Mouse (Mus musculus) duodenum, adult 2 months (tissue): ENCODE measurements around the gene Rbm4. TPM values are rescaled to one million over a fixed set of nuclear protein-coding genes. Genes with fewer than 3 reads are reported as not detected.

Source experiments
- polyA plus RNA-seq: library from polyadenylated mRNA; depleted of rRNA; stranded (reverse); fragments of >200 nt; gene quantifications from 2 replicates; pipeline ENCODE4 v1.2.3, GENCODE M21; 2012; ENCODE audit warnings: low replicate concordance; rRNA removed

Rbm4 gene
- 14.1 and 19.8 TPM in 2 replicates for polyA plus RNA-seq

GRCm38 (mm10) chr19:4793831-4794422 lies at the start of gene Rbm4:
Gene Rbm4 (minus strand): TSS chr19:4793901.

DNA sequence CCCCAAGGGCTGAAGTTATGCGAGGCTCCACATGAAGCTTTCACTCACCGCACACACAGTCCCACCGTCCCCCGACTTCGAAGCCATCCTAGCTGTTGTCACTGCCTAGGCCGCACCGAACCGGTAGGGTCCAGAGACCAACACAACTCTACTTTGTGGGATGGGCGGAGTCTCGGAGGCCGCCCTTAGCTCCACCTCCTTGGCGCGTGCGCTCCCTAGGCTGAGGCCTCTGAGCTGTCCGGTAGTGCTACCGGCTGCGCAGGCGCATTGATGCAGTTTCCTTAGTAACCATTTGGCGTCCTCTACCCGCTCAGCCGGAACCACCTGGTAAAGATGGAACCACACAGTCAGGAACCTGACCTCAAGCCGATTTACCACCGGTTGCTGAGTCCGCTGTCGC lies 45.4 kb upstream of the Rbm4 start, which contains the start of the genes Ccs and Ccdc87:
Gene Ccs (minus strand): TSS at position 184 of the 400 bp plus-strand sequence.
Gene Ccdc87 (plus strand): TSS at position 218 of the 400 bp plus-strand sequence.

GRCm38 (mm10) chr19:4811063-4811908 lies 17.6 kb upstream of the Rbm4 start, which contains the start of the genes Gm21992 and Rbm14:
Gene Gm21992 (minus strand): TSS chr19:4811612.
Gene Rbm14 (minus strand): TSS chr19:4811634.

GRCm38 (mm10) chr19:4756193-4756911 lies 37.3 kb downstream of the Rbm4 start, which contains the start of gene Rbm4b:
Gene Rbm4b (plus strand): TSS chr19:4756497.

Other genes starting within 250 kb of the Rbm4 start
- gene Lrfn4, start 178.2 kb downstream of the Rbm4 start, polyA plus RNA-seq = 16.3 and 25.3 TPM in 2 replicates
- 89.0 and 128 TPM in 2 replicates for gene Rce1, start 168.3 kb downstream of the Rbm4 start, polyA plus RNA-seq
- 0.21 and 0.38 TPM in 2 replicates for gene Gm960, start 95.2 kb downstream of the Rbm4 start, polyA plus RNA-seq
- gene Sptbn2, start 82.7 kb downstream of the Rbm4 start, polyA plus RNA-seq = 0.15 and 0.36 TPM in 2 replicates
- gene Rbm4b, start 37.4 kb downstream of the Rbm4 start, polyA plus RNA-seq = 1.6 and 1.9 TPM in 2 replicates
- 14.3 and 15.5 TPM in 2 replicates for gene Gm21992, start 17.7 kb upstream of the Rbm4 start, polyA plus RNA-seq
- 54.4 and 67.9 TPM in 2 replicates for gene Rbm14, start 17.7 kb upstream of the Rbm4 start, polyA plus RNA-seq
- gene Ccs, start 45.4 kb upstream of the Rbm4 start, polyA plus RNA-seq = 44.5 and 45.3 TPM in 2 replicates
- 0.05 and 0.20 TPM in 2 replicates for gene Ccdc87, start 45.5 kb upstream of the Rbm4 start, polyA plus RNA-seq
- 23.8 and 33.2 TPM in 2 replicates for gene Ctsf, start 61.2 kb upstream of the Rbm4 start, polyA plus RNA-seq
- gene Actn3, start 84.0 kb upstream of the Rbm4 start, polyA plus RNA-seq = 0.12 and 0.37 TPM in 2 replicates
- 20.0 and 26.3 TPM in 2 replicates for gene Zdhhc24, start 84.8 kb upstream of the Rbm4 start, polyA plus RNA-seq
- 0.32 and 2.3 TPM in 2 replicates for gene Bbs1, start 112.7 kb upstream of the Rbm4 start, polyA plus RNA-seq
- gene Dpp3, start 134.4 kb upstream of the Rbm4 start, polyA plus RNA-seq = 131 and 152 TPM in 2 replicates
- gene Peli3, start 149.2 kb upstream of the Rbm4 start, polyA plus RNA-seq = 1.2 and 1.7 TPM in 2 replicates
- 8.4 and 15.6 TPM in 2 replicates for gene Mrpl11, start 168.2 kb upstream of the Rbm4 start, polyA plus RNA-seq
- 0.90 and 1.8 TPM in 2 replicates for gene Npas4, start 196.4 kb upstream of the Rbm4 start, polyA plus RNA-seq
- 2.3 and 8.8 TPM in 2 replicates for gene Slc29a2, start 230.0 kb upstream of the Rbm4 start, polyA plus RNA-seq
- 12.5 and 14.2 TPM in 2 replicates for gene B4gat1, start 244.9 kb upstream of the Rbm4 start, polyA plus RNA-seq
- 1.3 and 2.9 TPM in 2 replicates for gene AC124502.3, start 245.0 kb upstream of the Rbm4 start, polyA plus RNA-seq
- gene Brms1, start 247.5 kb upstream of the Rbm4 start, polyA plus RNA-seq = 37.5 and 52.2 TPM in 2 replicates